Mouse (Mus musculus) liver, adult 2 months (tissue): ENCODE results near the gene Hemk1.

Experiments
- CTCF ChIP-seq: fragments of 200-500 bp; IDR thresholded peaks from 2 replicates; pipeline ENCODE4 v1.5.1; 2011; ENCODE audit warnings: low read depth, low read length, control low read depth
- POLR2A ChIP-seq: fragments of 200-500 bp; IDR thresholded peaks from 2 replicates; pipeline ENCODE4 v1.6.1; 2011; ENCODE audit warnings: low read length, control low read depth; ENCODE audit not compliant: insufficient read depth; ENCODE audit errors: extremely low read depth

DNA sequence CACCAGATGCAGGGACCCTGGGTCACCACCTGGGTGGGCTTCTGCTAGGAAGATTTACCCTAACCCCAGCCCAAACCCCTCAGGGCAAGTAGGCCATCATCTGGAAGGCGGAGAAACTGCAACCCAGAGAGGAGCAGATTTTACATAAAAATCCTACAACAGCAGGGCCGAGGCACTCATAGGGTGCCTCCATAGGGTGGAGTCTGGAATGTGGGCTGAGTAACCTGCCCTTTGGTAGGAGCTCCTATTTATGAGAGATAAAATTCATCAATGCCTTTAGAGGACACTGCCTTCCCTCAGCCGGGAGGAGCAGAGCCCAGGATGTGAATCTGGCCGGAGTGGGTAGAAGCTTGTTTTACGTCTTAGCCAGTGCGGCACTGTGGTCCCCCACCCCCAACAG, 39.3 kb downstream of the Hemk1 start:
- TF ChIP-seq CTCF (no peak), POLR2A (0 out of 2 replicates have a peak, but pooled peaks have one; percentile 9)
